Mouse (Mus musculus) heart, adult 2 months (tissue): ENCODE measurements around the gene Txndc17.

Experiments
- CTCF ChIP-seq: fragments of 200-600 bp; IDR thresholded peaks from 2 replicates; pipeline ENCODE4 v1.8.1; 2022; ENCODE audit warnings: antibody characterized with exemption, mild to moderate bottlenecking, moderate library complexity
- EP300 ChIP-seq: fragments of 200-500 bp; IDR thresholded peaks from 2 replicates; pipeline ENCODE4 v1.6.1; 2011; ENCODE audit warnings: low read depth, low read length, control low read depth; ENCODE audit not compliant: insufficient read depth
- POLR2A ChIP-seq: fragments of 200-500 bp; IDR thresholded peaks from 2 replicates; pipeline ENCODE4 v1.6.1; 2011; ENCODE audit warnings: mild to moderate bottlenecking, low read depth, low read length, control low read depth; ENCODE audit not compliant: insufficient read depth

DNA sequence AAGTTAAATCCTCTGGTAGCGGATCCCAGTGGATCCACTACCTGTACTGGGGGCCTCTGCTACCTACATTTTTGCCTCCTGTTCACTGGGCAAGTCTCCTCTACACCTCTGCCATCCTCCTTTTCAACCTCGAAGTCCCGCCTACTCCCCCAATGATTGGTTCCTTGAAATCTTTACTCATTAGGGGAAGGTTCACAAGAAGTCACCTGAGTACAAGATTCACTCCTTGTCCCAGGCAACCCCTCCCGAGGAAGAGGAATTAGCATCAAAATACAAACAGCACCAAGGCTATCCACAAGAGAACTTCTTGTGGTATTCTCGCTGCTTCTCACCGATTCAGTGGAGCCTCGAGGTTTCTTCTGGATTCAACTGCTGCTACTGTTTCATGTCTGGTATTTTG, 24.7 kb downstream of the Txndc17 start:
- TF ChIP-seq POLR2A (no peak), CTCF (no peak), EP300 (no peak)
